Mouse (Mus musculus): ENCODE measurements at regions not wholly inside any gene's neighbourhood (a gene's known extent, or its start where the extent isn't known, plus 50 kb on each side); places are given as distances from the start of the nearest gene placed in this dataset.

GRCm38 (mm10) chr7:115153764-115154509 lies 410.4 kb downstream of the Insc start:
- WGBS = 61% methylated on average over 4 of the region's 4 CpGs
- TF ChIP-seq POLR2A (IDR thresholded peaks at IDR 0.05; ENCODE audit: extremely low read depth, insufficient read depth, low read length) (no peak), CTCF (IDR thresholded peaks at IDR 0.05; ENCODE audit: low read depth, low read length) (no peak)
- no peak overlapping the region for H3K27ac ChIP-seq (replicated peaks; ENCODE audit: insufficient read depth, low read depth, low read length)
- no peaks in the 10 kb centered on the region for H3K27me3 ChIP-seq (ENCODE audit: control insufficient read depth, insufficient read depth, low read length)
- DNase-seq (ENCODE audit: extremely low read depth, low read depth, low spot score) = peak; percentile 19
- H3K4me3 ChIP-seq (ENCODE audit: insufficient read depth, low read depth, low read length) = no peak overlapping the region
- H3K9ac ChIP-seq (ENCODE audit: low read depth, low read length) = no peak overlapping the region
- H3K4me1 ChIP-seq (ENCODE audit: control insufficient read depth, insufficient read depth, low read length) = no peaks in the 10 kb centered on the region
- no peaks in the 10 kb centered on the region for H3K79me2 ChIP-seq (ENCODE audit: control insufficient read depth, insufficient read depth, low read length)
- H3K36me3 ChIP-seq (ENCODE audit: control insufficient read depth, insufficient read depth, low read length) = no peaks in the 10 kb centered on the region

DNA sequence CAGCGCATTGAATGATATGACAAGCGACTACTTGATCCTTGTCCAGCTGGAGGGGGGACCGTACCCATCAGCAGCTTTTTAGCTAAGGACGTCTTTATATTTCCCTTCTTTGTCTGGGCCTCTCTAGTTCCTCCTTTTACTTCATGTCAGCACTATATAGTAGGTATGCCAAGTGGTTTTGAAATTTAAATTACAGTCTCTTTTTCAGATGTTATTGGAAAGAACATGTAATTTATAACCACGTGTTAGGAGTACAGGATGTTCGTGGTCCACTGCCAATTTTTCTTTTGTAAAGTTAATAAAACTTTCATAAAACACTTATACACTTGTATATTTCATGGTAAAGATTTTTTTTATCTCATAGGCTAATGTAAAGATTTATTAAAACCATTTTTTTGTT lies 426.5 kb downstream of the Insc start:
- Histone ChIP-seq H3K79me2 (ENCODE audit: control insufficient read depth, insufficient read depth, low read length) (no peaks in the 10 kb centered on the region), H3K27me3 (ENCODE audit: control insufficient read depth, insufficient read depth, low read length) (no peaks in the 10 kb centered on the region), H3K9ac (ENCODE audit: low read depth, low read length) (no peak overlapping the region), H3K27ac (replicated peaks; ENCODE audit: insufficient read depth, low read depth, low read length) (no peak overlapping the region), H3K4me1 (ENCODE audit: control insufficient read depth, insufficient read depth, low read length) (no peaks in the 10 kb centered on the region), H3K4me3 (ENCODE audit: insufficient read depth, low read depth, low read length) (no peak overlapping the region), H3K36me3 (ENCODE audit: control insufficient read depth, insufficient read depth, low read length) (no peaks in the 10 kb centered on the region)
- DNase-seq (ENCODE audit: extremely low read depth, low read depth, low spot score) = no peak
- WGBS = 65% methylated on average over 6 of the region's 6 CpGs
- TF ChIP-seq CTCF (IDR thresholded peaks at IDR 0.05; ENCODE audit: low read depth, low read length) (no peak), POLR2A (IDR thresholded peaks at IDR 0.05; ENCODE audit: extremely low read depth, insufficient read depth, low read length) (no peak)

GRCm38 (mm10) chr7:115170439-115170838 lies 426.9 kb downstream of the Insc start:
- TF ChIP-seq POLR2A (IDR thresholded peaks at IDR 0.05; ENCODE audit: extremely low read depth, insufficient read depth, low read length) = no peak
- no peak for TF ChIP-seq CTCF (IDR thresholded peaks at IDR 0.05; ENCODE audit: low read depth, low read length)

GRCm38 (mm10) chr7:115192482-115192881 lies 449.0 kb downstream of the Insc start:
- WGBS = 58% methylated on average over 5 of the region's 5 CpGs
- 0 out of 2 replicates have a peak, but pooled peaks cover 2% of the 10 kb centered on the region for H3K4me1 ChIP-seq (ENCODE audit: control insufficient read depth, insufficient read depth, low read length)
- H3K9ac ChIP-seq (ENCODE audit: low read depth, low read length) = no peak overlapping the region
- no peak overlapping the region for H3K4me3 ChIP-seq (ENCODE audit: insufficient read depth, low read depth, low read length)
- peak; percentile 13 for DNase-seq (ENCODE audit: extremely low read depth, low read depth, low spot score)
- no peak overlapping the region for H3K27ac ChIP-seq (replicated peaks; ENCODE audit: insufficient read depth, low read depth, low read length)
- H3K27me3 ChIP-seq (ENCODE audit: control insufficient read depth, insufficient read depth, low read length) = no peaks in the 10 kb centered on the region; the same call in 1 of the 2 replicates
- TF ChIP-seq POLR2A (IDR thresholded peaks at IDR 0.05; ENCODE audit: extremely low read depth, insufficient read depth, low read length) = no peak
- no peak for TF ChIP-seq CTCF (IDR thresholded peaks at IDR 0.05; ENCODE audit: low read depth, low read length)
- H3K79me2 ChIP-seq (ENCODE audit: control insufficient read depth, insufficient read depth, low read length) = no peaks in the 10 kb centered on the region
- H3K36me3 ChIP-seq (ENCODE audit: control insufficient read depth, insufficient read depth, low read length) = no peaks in the 10 kb centered on the region

More at GRCm38 (mm10) chr7:115170439-115170838, 426.9 kb downstream of the Insc start:
- Histone ChIP-seq H3K36me3 (ENCODE audit: control insufficient read depth, insufficient read depth, low read length) (no peaks in the 10 kb centered on the region), H3K4me1 (ENCODE audit: control insufficient read depth, insufficient read depth, low read length) (no peaks in the 10 kb centered on the region), H3K4me3 (ENCODE audit: insufficient read depth, low read depth, low read length) (no peak overlapping the region), H3K27me3 (ENCODE audit: control insufficient read depth, insufficient read depth, low read length) (no peaks in the 10 kb centered on the region), H3K9ac (ENCODE audit: low read depth, low read length) (no peak overlapping the region), H3K79me2 (ENCODE audit: control insufficient read depth, insufficient read depth, low read length) (no peaks in the 10 kb centered on the region), H3K27ac (replicated peaks; ENCODE audit: insufficient read depth, low read depth, low read length) (no peak overlapping the region)
- DNase-seq (ENCODE audit: extremely low read depth, low read depth, low spot score) = no peak
- 67% methylated on average over 9 of the region's 9 CpGs for WGBS

DNA sequence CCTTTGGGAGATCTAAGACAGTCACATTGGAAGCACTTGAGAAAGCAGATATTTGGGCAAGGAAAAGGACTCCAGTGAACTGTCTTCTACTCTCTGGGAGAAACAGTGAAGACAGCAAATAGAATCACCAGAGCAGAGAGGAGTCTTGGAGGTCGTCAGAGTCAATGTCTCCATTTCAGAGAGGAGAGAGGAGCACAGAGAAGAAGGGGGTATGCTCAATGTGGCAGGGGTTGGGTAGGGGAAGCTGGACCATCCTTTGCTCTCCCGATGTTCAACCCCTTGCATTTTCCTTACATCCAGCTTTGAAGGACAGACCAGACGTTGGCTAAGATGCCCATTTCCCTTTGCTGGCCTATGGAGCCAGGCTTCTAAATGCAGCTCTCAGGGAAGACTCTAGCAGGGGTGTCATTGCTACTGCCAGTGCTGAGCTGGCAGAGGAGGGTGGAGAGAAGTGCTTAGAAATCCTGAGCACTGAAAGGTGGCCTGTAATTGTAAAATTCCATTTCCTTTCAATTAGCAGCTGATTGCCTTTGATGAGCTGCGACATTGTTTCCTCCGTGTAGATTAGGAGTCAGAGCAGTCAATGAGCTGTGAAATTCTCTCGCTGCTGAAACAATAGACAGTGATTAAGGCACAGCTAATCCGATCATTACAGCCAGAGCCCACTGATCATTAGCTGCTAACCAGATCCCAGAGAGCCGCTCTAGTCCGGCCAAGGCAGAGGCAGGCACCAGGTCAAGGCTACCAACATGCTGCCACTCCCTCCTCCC lies 449.7 kb downstream of the Insc start:
- WGBS = 37% methylated on average over 9 of the region's 9 CpGs
- Histone ChIP-seq H3K27ac (replicated peaks; ENCODE audit: insufficient read depth, low read depth, low read length) (peak overlapping the region; percentile 65), H3K4me3 (ENCODE audit: insufficient read depth, low read depth, low read length) (no peak overlapping the region), H3K4me1 (ENCODE audit: control insufficient read depth, insufficient read depth, low read length) (0 out of 2 replicates have a peak, but pooled peaks cover 2% of the 10 kb centered on the region), H3K79me2 (ENCODE audit: control insufficient read depth, insufficient read depth, low read length) (no peaks in the 10 kb centered on the region), H3K27me3 (ENCODE audit: control insufficient read depth, insufficient read depth, low read length) (no peaks in the 10 kb centered on the region; the same call in 1 of the 2 replicates), H3K9ac (ENCODE audit: low read depth, low read length) (no peak overlapping the region), H3K36me3 (ENCODE audit: control insufficient read depth, insufficient read depth, low read length) (no peaks in the 10 kb centered on the region)
- TF ChIP-seq CTCF (IDR thresholded peaks at IDR 0.05; ENCODE audit: low read depth, low read length) = no peak
- no peak for TF ChIP-seq POLR2A (IDR thresholded peaks at IDR 0.05; ENCODE audit: extremely low read depth, insufficient read depth, low read length)
- DNase-seq (ENCODE audit: extremely low read depth, low read depth, low spot score) = no peak
